Mouse (Mus musculus): ENCODE measurements around the gene Prm3. TPM values are rescaled to one million over a fixed set of nuclear protein-coding genes. Genes with fewer than 3 reads are reported as not detected.

Gene Prm3
- polyA plus RNA-seq (2012; fragmentation: generic; extraction: Trizol): not detected

DNA sequence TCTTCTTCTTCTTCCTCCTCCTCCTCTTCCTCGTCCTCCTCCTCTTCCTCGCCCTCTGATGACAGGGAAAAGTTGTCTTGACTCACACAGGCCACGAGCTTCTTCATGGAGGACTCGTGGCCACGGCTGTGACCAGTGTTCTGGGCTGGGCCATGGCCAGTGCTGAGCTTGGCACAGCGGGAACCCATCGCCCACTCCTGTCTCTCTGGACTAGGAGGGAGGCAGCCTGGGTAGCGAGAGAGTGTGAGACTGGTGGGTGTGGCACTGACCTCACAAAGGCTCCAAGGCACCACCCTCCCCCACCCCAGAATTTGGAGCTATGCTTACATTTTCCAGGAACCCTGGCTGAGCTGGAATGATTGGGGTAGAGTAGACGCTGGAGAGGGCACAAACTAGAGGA lies at the start of gene Prm3:
Prm3 (minus strand) TSS at position 213 of the 400 bp plus-strand sequence.
- no peaks in the 10 kb centered on the region for H3K36me3 ChIP-seq (ENCODE audit: control insufficient read depth, insufficient read depth)
- H3K4me3 ChIP-seq: no peak within 1 kb of the TSS
- TF ChIP-seq POLR2AphosphoS2 (IDR thresholded peaks at IDR 0.05; ENCODE audit: insufficient read length, low read depth): no peak
- no peak for TF ChIP-seq REST (IDR thresholded peaks at IDR 0.05; ENCODE audit: insufficient read depth, insufficient read length)
- TF ChIP-seq POLR2A (IDR thresholded peaks at IDR 0.05; ENCODE audit: insufficient read length, low read depth): no peak
- no peak for TF ChIP-seq MAX (IDR thresholded peaks at IDR 0.05; ENCODE audit: low read depth)
- TF ChIP-seq USF1 (IDR thresholded peaks at IDR 0.05; ENCODE audit: low read depth): no peak
- TF ChIP-seq SRF (IDR thresholded peaks at IDR 0.05; ENCODE audit: control insufficient read depth, insufficient read length, low read depth): no peak
- TF ChIP-seq TCF3 (IDR thresholded peaks at IDR 0.05; ENCODE audit: insufficient read length, low read depth): no peak
- TF ChIP-seq MYOG (IDR thresholded peaks at IDR 0.05; ENCODE audit: control insufficient read depth in 1 of 3, insufficient read depth in 1 of 3, insufficient read length in 2 of 3, low read depth in 2 of 3): no peak
- TF ChIP-seq TCF12 (IDR thresholded peaks at IDR 0.05; ENCODE audit: insufficient read depth, poor library complexity, severe bottlenecking): no peak
- TF ChIP-seq CEBPB (IDR thresholded peaks at IDR 0.05; ENCODE audit: insufficient read depth, poor library complexity, severe bottlenecking): no peak
- no peak for TF ChIP-seq MYOD1 (IDR thresholded peaks at IDR 0.05; ENCODE audit: control insufficient read depth in 1 of 3, insufficient read length in 2 of 3, low read depth in 2 of 3)
- no peak for TF ChIP-seq E2F4 (IDR thresholded peaks at IDR 0.05; ENCODE audit: insufficient read depth)
- H3K4me2 ChIP-seq (ENCODE audit: low read depth): no peak within 1 kb of the TSS
- H3K27me3 ChIP-seq (ENCODE audit: control insufficient read depth, insufficient read depth, insufficient read length): no peaks in the 10 kb centered on the region
- no peaks in the 10 kb centered on the region for H3K79me2 ChIP-seq (ENCODE audit: control insufficient read depth, insufficient read depth)
- no peak within 1 kb of the TSS for H3ac ChIP-seq (ENCODE audit: control insufficient read depth, insufficient read length)

DNA sequence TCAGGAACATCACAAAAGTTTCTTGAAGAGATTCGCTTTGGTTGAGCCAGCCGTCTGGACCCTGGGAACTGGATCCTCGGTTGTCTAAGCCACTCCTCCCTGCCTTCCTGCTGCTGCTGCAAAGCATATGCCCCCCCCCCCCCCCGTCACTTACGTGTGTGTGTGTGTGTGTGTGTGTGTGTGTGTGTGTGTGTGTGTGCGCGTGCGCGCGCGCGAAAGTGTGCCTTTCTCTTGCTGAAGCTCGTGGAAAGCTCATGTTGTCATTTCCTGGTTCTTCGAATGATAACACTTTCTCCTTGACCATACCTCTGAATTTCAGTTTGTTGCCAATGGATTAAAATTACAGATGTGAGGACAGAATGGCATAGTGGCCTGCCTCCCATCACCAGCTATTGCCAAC lies 49.3 kb upstream of the Prm3 start:
- TF ChIP-seq TCF12 (IDR thresholded peaks at IDR 0.05; ENCODE audit: insufficient read depth, poor library complexity, severe bottlenecking): no peak
- TF ChIP-seq MYOD1 (IDR thresholded peaks at IDR 0.05; ENCODE audit: control insufficient read depth in 1 of 3, insufficient read length in 2 of 3, low read depth in 2 of 3): no peak
- TF ChIP-seq POLR2AphosphoS2 (IDR thresholded peaks at IDR 0.05; ENCODE audit: insufficient read length, low read depth): no peak
- TF ChIP-seq CEBPB (IDR thresholded peaks at IDR 0.05; ENCODE audit: insufficient read depth, poor library complexity, severe bottlenecking): no peak
- TF ChIP-seq USF1 (IDR thresholded peaks at IDR 0.05; ENCODE audit: low read depth): no peak
- no peak for TF ChIP-seq MAX (IDR thresholded peaks at IDR 0.05; ENCODE audit: low read depth)
- TF ChIP-seq REST (IDR thresholded peaks at IDR 0.05; ENCODE audit: insufficient read depth, insufficient read length): no peak
- no peak for TF ChIP-seq TCF3 (IDR thresholded peaks at IDR 0.05; ENCODE audit: insufficient read length, low read depth)
- no peak for TF ChIP-seq MYOG (IDR thresholded peaks at IDR 0.05; ENCODE audit: control insufficient read depth in 1 of 3, insufficient read depth in 1 of 3, insufficient read length in 2 of 3, low read depth in 2 of 3)
- TF ChIP-seq SRF (IDR thresholded peaks at IDR 0.05; ENCODE audit: control insufficient read depth, insufficient read length, low read depth): no peak
- no peak for TF ChIP-seq E2F4 (IDR thresholded peaks at IDR 0.05; ENCODE audit: insufficient read depth)
- no peak for TF ChIP-seq POLR2A (IDR thresholded peaks at IDR 0.05; ENCODE audit: insufficient read length, low read depth)
- no peak overlapping the region for H3ac ChIP-seq (ENCODE audit: control insufficient read depth, insufficient read length)
- H3K27me3 ChIP-seq (ENCODE audit: control insufficient read depth, insufficient read depth, insufficient read length): no peaks in the 10 kb centered on the region

DNA sequence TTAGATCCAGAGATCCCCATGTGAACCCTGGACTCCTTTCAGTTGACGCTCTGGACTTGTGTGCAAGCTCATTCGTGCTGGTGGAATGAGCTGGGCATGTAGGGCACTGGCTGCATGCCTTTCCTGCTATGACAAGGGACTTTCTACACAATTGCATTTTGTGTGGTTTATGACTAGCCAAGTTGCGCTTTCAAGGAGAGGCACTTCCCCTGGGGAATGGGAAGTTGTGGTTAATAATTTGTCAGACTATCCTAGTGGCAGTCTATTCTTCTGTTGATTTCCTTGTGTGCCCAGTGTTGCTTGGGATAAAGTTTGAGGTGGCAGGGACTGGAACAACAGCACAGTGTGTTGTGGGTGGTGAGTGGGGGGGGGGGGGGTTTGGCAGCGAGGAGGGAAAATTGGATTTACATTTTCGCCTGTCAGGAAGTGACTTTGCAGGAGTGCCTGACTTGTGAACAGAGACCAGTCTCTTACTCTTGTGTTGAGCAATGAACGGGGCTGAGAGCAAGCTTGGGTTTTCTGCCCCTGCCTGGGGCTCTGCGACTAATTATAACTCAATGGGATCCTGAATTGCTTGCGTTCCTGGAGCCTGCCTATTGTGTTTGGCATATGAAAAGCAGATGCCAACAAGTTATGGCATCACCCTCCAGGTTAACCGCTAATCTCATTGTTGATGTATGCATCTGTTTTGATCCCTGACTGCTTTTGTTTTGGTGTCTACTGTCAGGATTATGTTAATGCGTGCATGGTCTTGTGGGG lies 48.0 kb upstream of the Prm3 start:
- no peak overlapping the region for H3ac ChIP-seq (ENCODE audit: control insufficient read depth, insufficient read length)
- peak overlapping the region; percentile 46 for H3K4me2 ChIP-seq (ENCODE audit: low read depth)
- H3K27me3 ChIP-seq (ENCODE audit: control insufficient read depth, insufficient read depth, insufficient read length): no peaks in the 10 kb centered on the region
- H3K36me3 ChIP-seq (ENCODE audit: control insufficient read depth, insufficient read depth): no peaks in the 10 kb centered on the region
- H3K79me2 ChIP-seq (ENCODE audit: control insufficient read depth, insufficient read depth): no peaks in the 10 kb centered on the region
- TF ChIP-seq USF1 (IDR thresholded peaks at IDR 0.05; ENCODE audit: low read depth): no peak
- no peak for TF ChIP-seq CEBPB (IDR thresholded peaks at IDR 0.05; ENCODE audit: insufficient read depth, poor library complexity, severe bottlenecking)
- TF ChIP-seq MYOG (IDR thresholded peaks at IDR 0.05; ENCODE audit: control insufficient read depth in 1 of 3, insufficient read depth in 1 of 3, insufficient read length in 2 of 3, low read depth in 2 of 3): no peak
- no peak for TF ChIP-seq POLR2A (IDR thresholded peaks at IDR 0.05; ENCODE audit: insufficient read length, low read depth)
- TF ChIP-seq POLR2AphosphoS2 (IDR thresholded peaks at IDR 0.05; ENCODE audit: insufficient read length, low read depth): no peak
- TF ChIP-seq SRF (IDR thresholded peaks at IDR 0.05; ENCODE audit: control insufficient read depth, insufficient read length, low read depth): no peak
- no peak for TF ChIP-seq TCF12 (IDR thresholded peaks at IDR 0.05; ENCODE audit: insufficient read depth, poor library complexity, severe bottlenecking)
- TF ChIP-seq MYOD1 (IDR thresholded peaks at IDR 0.05; ENCODE audit: control insufficient read depth in 1 of 3, insufficient read length in 2 of 3, low read depth in 2 of 3): no peak
- no peak for TF ChIP-seq E2F4 (IDR thresholded peaks at IDR 0.05; ENCODE audit: insufficient read depth)
- TF ChIP-seq TCF3 (IDR thresholded peaks at IDR 0.05; ENCODE audit: insufficient read length, low read depth): no peak
- TF ChIP-seq REST (IDR thresholded peaks at IDR 0.05; ENCODE audit: insufficient read depth, insufficient read length): no peak
- no peak for TF ChIP-seq MAX (IDR thresholded peaks at IDR 0.05; ENCODE audit: low read depth)
- no peak overlapping the region for H3K4me3 ChIP-seq

More for the DNA sequence above, 49.3 kb upstream of the Prm3 start:
- Histone ChIP-seq H3K4me3 (no peak overlapping the region), H3K36me3 (ENCODE audit: control insufficient read depth, insufficient read depth) (no peaks in the 10 kb centered on the region), H3K4me2 (ENCODE audit: low read depth) (no peak overlapping the region), H3K79me2 (ENCODE audit: control insufficient read depth, insufficient read depth) (no peaks in the 10 kb centered on the region)

DNA sequence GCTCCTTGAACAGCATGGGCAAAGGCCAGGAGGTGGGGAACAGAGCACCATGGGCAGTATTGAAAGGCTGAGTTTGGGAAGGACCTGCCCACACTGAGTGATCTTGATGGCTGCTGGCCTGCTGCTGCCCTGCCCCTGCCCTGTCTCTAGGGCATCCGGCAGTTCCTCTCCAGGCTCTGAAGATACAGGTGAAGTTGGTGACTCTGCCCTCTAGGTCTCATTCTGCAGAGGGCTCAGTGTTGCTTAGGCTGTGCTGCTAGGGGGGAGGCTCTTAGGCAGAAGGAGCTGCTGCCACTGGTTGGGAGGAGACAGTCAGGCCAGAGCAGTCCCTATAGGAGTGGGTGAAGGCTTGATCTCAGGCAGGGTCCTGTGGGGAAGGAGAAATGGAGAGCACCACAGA lies 47.2 kb upstream of the Prm3 start:
- Histone ChIP-seq H3K4me2 (ENCODE audit: low read depth) (peak overlapping the region; percentile 46), H3K4me3 (no peak overlapping the region), H3K36me3 (ENCODE audit: control insufficient read depth, insufficient read depth) (no peaks in the 10 kb centered on the region), H3K27me3 (ENCODE audit: control insufficient read depth, insufficient read depth, insufficient read length) (no peaks in the 10 kb centered on the region), H3ac (ENCODE audit: control insufficient read depth, insufficient read length) (no peak overlapping the region), H3K79me2 (ENCODE audit: control insufficient read depth, insufficient read depth) (no peaks in the 10 kb centered on the region)
- TF ChIP-seq SRF (IDR thresholded peaks at IDR 0.05; ENCODE audit: control insufficient read depth, insufficient read length, low read depth) (no peak), MAX (IDR thresholded peaks at IDR 0.05; ENCODE audit: low read depth) (no peak), TCF3 (IDR thresholded peaks at IDR 0.05; ENCODE audit: insufficient read length, low read depth) (no peak), MYOD1 (IDR thresholded peaks at IDR 0.05; ENCODE audit: control insufficient read depth in 1 of 3, insufficient read length in 2 of 3, low read depth in 2 of 3) (no peak), POLR2A (IDR thresholded peaks at IDR 0.05; ENCODE audit: insufficient read length, low read depth) (no peak), REST (IDR thresholded peaks at IDR 0.05; ENCODE audit: insufficient read depth, insufficient read length) (no peak), USF1 (IDR thresholded peaks at IDR 0.05; ENCODE audit: low read depth) (no peak), TCF12 (IDR thresholded peaks at IDR 0.05; ENCODE audit: insufficient read depth, poor library complexity, severe bottlenecking) (no peak), E2F4 (IDR thresholded peaks at IDR 0.05; ENCODE audit: insufficient read depth) (no peak), MYOG (IDR thresholded peaks at IDR 0.05; ENCODE audit: control insufficient read depth in 1 of 3, insufficient read depth in 1 of 3, insufficient read length in 2 of 3, low read depth in 2 of 3) (no peak), POLR2AphosphoS2 (IDR thresholded peaks at IDR 0.05; ENCODE audit: insufficient read length, low read depth) (no peak), CEBPB (IDR thresholded peaks at IDR 0.05; ENCODE audit: insufficient read depth, poor library complexity, severe bottlenecking) (no peak)
